Mouse (Mus musculus): ENCODE measurements around the gene Prkce. TPM values are rescaled to one million over a fixed set of nuclear protein-coding genes. Genes with fewer than 3 reads are reported as not detected.

Prkce gene
- polyA plus RNA-seq, 1 experiment from 2014 or later: 5.5 TPM

GRCm38 (mm10) chr17:86419199-86419598 lies 251.6 kb downstream of the Prkce start:
- no peak overlapping the region for H3K27ac ChIP-seq (ENCODE audit: low read length)
- no peak overlapping the region for H3K9ac ChIP-seq (replicated peaks; ENCODE audit: low read length)
- no peak for ATAC-seq (ENCODE audit: low FRiP score, low TSS enrichment)
- no peak overlapping the region for H3K4me2 ChIP-seq (replicated peaks; ENCODE audit: low read depth, low read length)
- WGBS: 80% methylated on average over 6 of the region's 6 CpGs
- 0 out of 2 replicates have a peak, but pooled peaks cover 3% of the 10 kb centered on the region for H3K36me3 ChIP-seq (ENCODE audit: insufficient read depth, low read length)
- no peaks in the 10 kb centered on the region for H3K27me3 ChIP-seq (ENCODE audit: insufficient read depth, low read length)
- peaks cover 7% of the 10 kb centered on the region; the same call in 1 of the 2 replicates for H3K4me1 ChIP-seq (ENCODE audit: insufficient read depth, low read length)
- H3K9me3 ChIP-seq (ENCODE audit: low read length): no peaks in the 10 kb centered on the region
- H3K4me3 ChIP-seq (ENCODE audit: low read length): no peak overlapping the region

- Histone ChIP-seq H3K9me3 (ENCODE audit: low read length) (peaks cover 8% of the 10 kb centered on the region; the same call in 1 of the 2 replicates), H3K27me3 (ENCODE audit: insufficient read depth, low read length) (no peaks in the 10 kb centered on the region), H3K27ac (ENCODE audit: low read length) (no peak overlapping the region), H3K9ac (replicated peaks; ENCODE audit: low read length) (no peak overlapping the region), H3K36me3 (ENCODE audit: insufficient read depth, low read length) (0 out of 2 replicates have a peak, but pooled peaks cover 3% of the 10 kb centered on the region), H3K4me1 (ENCODE audit: insufficient read depth, low read length) (peaks cover 7% of the 10 kb centered on the region; the same call in 1 of the 2 replicates), H3K4me2 (replicated peaks; ENCODE audit: low read depth, low read length) (no peak overlapping the region), H3K4me3 (ENCODE audit: low read length) (no peak overlapping the region)
- WGBS: 85% methylated on average over 10 of the region's 10 CpGs
- ATAC-seq (ENCODE audit: low FRiP score, low TSS enrichment): no peak
These were observed 253.2 kb downstream of the Prkce start for GRCm38 (mm10) chr17:86420646-86421338.

GRCm38 (mm10) chr17:86422023-86422422 lies 254.4 kb downstream of the Prkce start:
- no peak for ATAC-seq (ENCODE audit: low FRiP score, low TSS enrichment)
- no peak overlapping the region for H3K9ac ChIP-seq (replicated peaks; ENCODE audit: low read length)
- no peaks in the 10 kb centered on the region for H3K27me3 ChIP-seq (ENCODE audit: insufficient read depth, low read length)
- H3K4me2 ChIP-seq (replicated peaks; ENCODE audit: low read depth, low read length): no peak overlapping the region
- 0 out of 2 replicates have a peak, but pooled peaks cover 3% of the 10 kb centered on the region for H3K36me3 ChIP-seq (ENCODE audit: insufficient read depth, low read length)
- H3K4me3 ChIP-seq (ENCODE audit: low read length): no peak overlapping the region
- peaks cover 8% of the 10 kb centered on the region; the same call in 1 of the 2 replicates for H3K9me3 ChIP-seq (ENCODE audit: low read length)
- WGBS: 82% methylated on average over 4 of the region's 4 CpGs
- H3K27ac ChIP-seq (ENCODE audit: low read length): no peak overlapping the region
- H3K4me1 ChIP-seq (ENCODE audit: insufficient read depth, low read length): peaks cover 7% of the 10 kb centered on the region; the same call in 1 of the 2 replicates

- Histone ChIP-seq H3K4me2 (replicated peaks; ENCODE audit: low read depth, low read length) (no peak overlapping the region), H3K9me3 (ENCODE audit: low read length) (peaks cover 6% of the 10 kb centered on the region; the same call in 1 of the 2 replicates), H3K9ac (replicated peaks; ENCODE audit: low read length) (no peak overlapping the region), H3K27me3 (ENCODE audit: insufficient read depth, low read length) (no peaks in the 10 kb centered on the region), H3K27ac (ENCODE audit: low read length) (no peak overlapping the region), H3K4me1 (ENCODE audit: insufficient read depth, low read length) (no peaks in the 10 kb centered on the region), H3K36me3 (ENCODE audit: insufficient read depth, low read length) (no peaks in the 10 kb centered on the region), H3K4me3 (ENCODE audit: low read length) (no peak overlapping the region)
- 89% methylated on average over 6 of the region's 6 CpGs for WGBS
- ATAC-seq (ENCODE audit: low FRiP score, low TSS enrichment): no peak
These were observed 262.3 kb downstream of the Prkce start for GRCm38 (mm10) chr17:86429877-86430276.

- Histone ChIP-seq H3K9me3 (ENCODE audit: low read length) (no peaks in the 10 kb centered on the region), H3K4me2 (replicated peaks; ENCODE audit: low read depth, low read length) (no peak overlapping the region)
- 85% methylated on average over 2 of the region's 2 CpGs for WGBS
These were observed 265.5 kb downstream of the Prkce start for GRCm38 (mm10) chr17:86433117-86433516.

GRCm38 (mm10) chr17:86433813-86434212 lies 266.2 kb downstream of the Prkce start:
- H3K27me3 ChIP-seq (ENCODE audit: insufficient read depth, low read length): no peaks in the 10 kb centered on the region
- 93% methylated on average over 11 of the region's 11 CpGs for WGBS
- no peaks in the 10 kb centered on the region for H3K36me3 ChIP-seq (ENCODE audit: insufficient read depth, low read length)
- no peak overlapping the region for H3K9ac ChIP-seq (replicated peaks; ENCODE audit: low read length)
- no peaks in the 10 kb centered on the region for H3K4me1 ChIP-seq (ENCODE audit: insufficient read depth, low read length)
- no peak overlapping the region for H3K27ac ChIP-seq (ENCODE audit: low read length)
- H3K9me3 ChIP-seq (ENCODE audit: low read length): no peaks in the 10 kb centered on the region
- H3K4me3 ChIP-seq (ENCODE audit: low read length): no peak overlapping the region
- no peak overlapping the region for H3K4me2 ChIP-seq (replicated peaks; ENCODE audit: low read depth, low read length)
- no peak for ATAC-seq (ENCODE audit: low FRiP score, low TSS enrichment)

More at GRCm38 (mm10) chr17:86433117-86433516, 265.5 kb downstream of the Prkce start:
- Histone ChIP-seq H3K9ac (replicated peaks; ENCODE audit: low read length) (no peak overlapping the region), H3K27me3 (ENCODE audit: insufficient read depth, low read length) (no peaks in the 10 kb centered on the region), H3K27ac (ENCODE audit: low read length) (no peak overlapping the region), H3K4me1 (ENCODE audit: insufficient read depth, low read length) (no peaks in the 10 kb centered on the region), H3K4me3 (ENCODE audit: low read length) (no peak overlapping the region), H3K36me3 (ENCODE audit: insufficient read depth, low read length) (no peaks in the 10 kb centered on the region)
- no peak for ATAC-seq (ENCODE audit: low FRiP score, low TSS enrichment)

GRCm38 (mm10) chr17:86434781-86435180 lies 267.2 kb downstream of the Prkce start:
- Histone ChIP-seq H3K4me3 (ENCODE audit: low read length) (no peak overlapping the region), H3K9me3 (ENCODE audit: low read length) (no peaks in the 10 kb centered on the region), H3K4me2 (replicated peaks; ENCODE audit: low read depth, low read length) (no peak overlapping the region), H3K36me3 (ENCODE audit: insufficient read depth, low read length) (no peaks in the 10 kb centered on the region), H3K27ac (ENCODE audit: low read length) (no peak overlapping the region), H3K27me3 (ENCODE audit: insufficient read depth, low read length) (no peaks in the 10 kb centered on the region), H3K4me1 (ENCODE audit: insufficient read depth, low read length) (no peaks in the 10 kb centered on the region), H3K9ac (replicated peaks; ENCODE audit: low read length) (no peak overlapping the region)
- no peak for ATAC-seq (ENCODE audit: low FRiP score, low TSS enrichment)
- WGBS: 73% methylated on average over 2 of the region's 2 CpGs

- H3K4me3 ChIP-seq (ENCODE audit: low read length): no peak overlapping the region
- H3K27ac ChIP-seq (ENCODE audit: low read length): no peak overlapping the region
- ATAC-seq (ENCODE audit: low FRiP score, low TSS enrichment): no peak
- H3K9ac ChIP-seq (replicated peaks; ENCODE audit: low read length): no peak overlapping the region
- H3K9me3 ChIP-seq (ENCODE audit: low read length): no peaks in the 10 kb centered on the region
- H3K36me3 ChIP-seq (ENCODE audit: insufficient read depth, low read length): no peaks in the 10 kb centered on the region
- no peak overlapping the region for H3K4me2 ChIP-seq (replicated peaks; ENCODE audit: low read depth, low read length)
- H3K27me3 ChIP-seq (ENCODE audit: insufficient read depth, low read length): no peaks in the 10 kb centered on the region
- no peaks in the 10 kb centered on the region for H3K4me1 ChIP-seq (ENCODE audit: insufficient read depth, low read length)
- 90% methylated on average over 1 of the region's 1 CpGs for WGBS
These were observed 268.0 kb downstream of the Prkce start for GRCm38 (mm10) chr17:86435570-86435969.

GRCm38 (mm10) chr17:86435984-86436383 lies 268.4 kb downstream of the Prkce start:
- Histone ChIP-seq H3K36me3 (ENCODE audit: insufficient read depth, low read length) (no peaks in the 10 kb centered on the region), H3K4me1 (ENCODE audit: insufficient read depth, low read length) (no peaks in the 10 kb centered on the region), H3K9ac (replicated peaks; ENCODE audit: low read length) (no peak overlapping the region), H3K9me3 (ENCODE audit: low read length) (no peaks in the 10 kb centered on the region), H3K4me2 (replicated peaks; ENCODE audit: low read depth, low read length) (no peak overlapping the region), H3K27ac (ENCODE audit: low read length) (no peak overlapping the region), H3K27me3 (ENCODE audit: insufficient read depth, low read length) (no peaks in the 10 kb centered on the region), H3K4me3 (ENCODE audit: low read length) (no peak overlapping the region)
- no peak for ATAC-seq (ENCODE audit: low FRiP score, low TSS enrichment)
- 98% methylated on average over 2 of the region's 2 CpGs for WGBS

- H3K9ac ChIP-seq (replicated peaks; ENCODE audit: low read length): no peak overlapping the region
- H3K9me3 ChIP-seq (ENCODE audit: low read length): no peaks in the 10 kb centered on the region
- no peak overlapping the region for H3K4me3 ChIP-seq (ENCODE audit: low read length)
- H3K36me3 ChIP-seq (ENCODE audit: insufficient read depth, low read length): no peaks in the 10 kb centered on the region
- H3K4me2 ChIP-seq (replicated peaks; ENCODE audit: low read depth, low read length): no peak overlapping the region
- H3K4me1 ChIP-seq (ENCODE audit: insufficient read depth, low read length): no peaks in the 10 kb centered on the region
- no peak for ATAC-seq (ENCODE audit: low FRiP score, low TSS enrichment)
- 88% methylated on average over 12 of the region's 12 CpGs for WGBS
- no peaks in the 10 kb centered on the region for H3K27me3 ChIP-seq (ENCODE audit: insufficient read depth, low read length)
- H3K27ac ChIP-seq (ENCODE audit: low read length): no peak overlapping the region
These were observed 269.2 kb downstream of the Prkce start for GRCm38 (mm10) chr17:86436583-86437370.
